Mouse (Mus musculus): ENCODE measurements at regions not wholly inside any gene's neighbourhood (a gene's known extent, or its start where the extent isn't known, plus 50 kb on each side); places are given as distances from the start of the nearest gene placed in this dataset.

GRCm38 (mm10) chr4:154771330-154772076 is 65.8 kb upstream of the Ttc34 start:
- ChIA-PET CTCF (interaction anchor here in 2 of 4 experiments (0.6 to 1.4 kb wide), 2 partner anchors 22 to 313 kb away, joined by 4 read pairs; no protein-coding TSS in a partner anchor), POLR2A (interaction anchor here in 2 of 4 experiments (0.9 kb wide), 2 partner anchors 92 to 117 kb away, joined by 3 read pairs; no protein-coding TSS in a partner anchor)

DNA sequence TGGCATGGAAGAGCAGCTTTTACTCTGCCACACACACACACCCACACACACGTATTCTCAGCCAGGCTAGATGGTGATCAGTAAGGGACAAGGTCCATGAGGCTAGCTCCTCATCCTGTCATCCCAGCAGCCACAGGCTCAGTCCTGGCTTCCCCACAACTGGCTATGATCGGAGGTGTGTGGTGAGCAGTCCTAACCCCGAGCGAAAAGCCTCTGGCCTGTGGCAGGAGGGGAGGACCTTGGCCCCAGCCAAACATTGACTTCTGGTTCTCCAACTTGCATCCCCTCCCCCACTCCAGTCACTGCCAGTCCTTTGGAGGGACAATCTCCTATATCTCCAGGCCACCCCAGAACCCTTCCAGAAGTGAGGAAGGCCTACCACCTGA is 65.2 kb upstream of the Ttc34 start:
- POLR2A ChIA-PET: interaction anchor here in 2 of 4 experiments (0.9 kb wide), 2 partner anchors 92 to 118 kb away, joined by 3 read pairs; no protein-coding TSS in a partner anchor
- CTCF ChIA-PET: interaction anchor here in 1 of 4 experiments (1.4 kb wide), 1 partner anchor 23 kb away, joined by 4 read pairs; no protein-coding TSS in a partner anchor

- ChIA-PET POLR2A (interaction anchor here in 2 of 4 experiments (0.5 to 1.0 kb wide), 3 partner anchors 12 to 706 kb away, joined by 3 to 5 read pairs (median 4); no protein-coding TSS in a partner anchor), CTCF (interaction anchor here in 3 of 4 experiments (0.6 to 1.1 kb wide), 6 partner anchors 24 to 505 kb away, joined by 3 to 6 read pairs (median 3); partner anchors contain the start of gene Hes5 (in 1 of the 3))
Measured at GRCm38 (mm10) chr4:154773830-154774229, 63.4 kb upstream of the Ttc34 start.

- POLR2A ChIA-PET: interaction anchor here in 2 of 4 experiments (0.5 to 1.0 kb wide), 3 partner anchors 11 to 706 kb away, joined by 3 to 5 read pairs (median 4); no protein-coding TSS in a partner anchor
- CTCF ChIA-PET: interaction anchor here in 3 of 4 experiments (0.6 to 1.1 kb wide), 6 partner anchors 24 to 505 kb away, joined by 3 to 6 read pairs (median 3); partner anchors contain the start of gene Hes5 (in 1 of the 3)
Measured at GRCm38 (mm10) chr4:154774332-154774731, 62.9 kb upstream of the Ttc34 start.

GRCm38 (mm10) chr4:154778818-154779217 is 58.4 kb upstream of the Ttc34 start:
- CTCF ChIA-PET: interaction anchor here (0.5 to 5.2 kb wide), 88 partner anchors 8 to 1906 kb away, joined by 3 to 67 read pairs (median 4); partner anchors contain the start of genes Arhgef16 (in 1 of the 4) and Ttc34 (in 1 of the 4)
- POLR2A ChIA-PET: interaction anchor here in 3 of 4 experiments (0.6 to 1.0 kb wide), 3 partner anchors 124 to 640 kb away, joined by 3 to 4 read pairs (median 3); no protein-coding TSS in a partner anchor

- ChIA-PET CTCF (interaction anchor here (0.6 to 5.2 kb wide), 11 partner anchors 16 to 453 kb away, joined by 3 to 67 read pairs (median 6); partner anchors contain the start of gene Ttc34 (in 1 of the 4)), POLR2A (no interaction called here)
Measured at GRCm38 (mm10) chr4:154781391-154781790, 55.9 kb upstream of the Ttc34 start.

DNA sequence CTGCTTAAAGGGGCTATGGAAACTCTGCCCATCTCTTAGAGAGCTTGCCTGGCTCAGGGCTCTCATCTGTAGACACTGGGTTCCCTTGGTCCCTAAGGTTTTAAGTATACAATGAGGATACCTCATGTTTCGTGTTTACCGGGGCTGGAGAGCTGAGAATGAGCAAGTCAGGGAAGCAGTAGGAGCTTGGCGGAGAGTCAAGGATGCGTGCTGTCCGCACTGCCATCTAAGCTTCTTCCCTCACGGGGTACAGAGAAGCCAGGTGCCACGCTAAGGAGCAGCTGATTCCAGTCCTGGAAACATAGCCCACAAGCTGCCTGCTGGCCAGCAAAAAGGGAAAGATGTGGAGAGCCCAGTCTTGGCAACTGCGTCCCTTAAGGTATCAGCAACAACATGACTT is 55.0 kb upstream of the Ttc34 start:
- CTCF ChIA-PET: interaction anchor here (0.8 to 5.2 kb wide), 6 partner anchors 15 to 453 kb away, joined by 3 to 67 read pairs (median 6); no protein-coding TSS in a partner anchor
- POLR2A ChIA-PET: interaction anchor here in 1 of 4 experiments (2.1 kb wide), 1 partner anchor 12 kb away, joined by 5 read pairs; no protein-coding TSS in a partner anchor

- POLR2A ChIA-PET: interaction anchor here in 3 of 4 experiments (0.5 to 1.7 kb wide), 7 partner anchors 9 to 457 kb away, joined by 4 to 5 read pairs (median 4); no protein-coding TSS in a partner anchor
- CTCF ChIA-PET: interaction anchor here in 3 of 4 experiments (0.7 to 5.5 kb wide), 16 partner anchors 8 to 484 kb away, joined by 3 to 32 read pairs (median 4); partner anchors contain the start of genes Ttc34 (in 2 of the 3) and Arhgef16 (in 1 of the 3)
Measured at GRCm38 (mm10) chr4:154785282-154785987, 51.8 kb upstream of the Ttc34 start.

DNA sequence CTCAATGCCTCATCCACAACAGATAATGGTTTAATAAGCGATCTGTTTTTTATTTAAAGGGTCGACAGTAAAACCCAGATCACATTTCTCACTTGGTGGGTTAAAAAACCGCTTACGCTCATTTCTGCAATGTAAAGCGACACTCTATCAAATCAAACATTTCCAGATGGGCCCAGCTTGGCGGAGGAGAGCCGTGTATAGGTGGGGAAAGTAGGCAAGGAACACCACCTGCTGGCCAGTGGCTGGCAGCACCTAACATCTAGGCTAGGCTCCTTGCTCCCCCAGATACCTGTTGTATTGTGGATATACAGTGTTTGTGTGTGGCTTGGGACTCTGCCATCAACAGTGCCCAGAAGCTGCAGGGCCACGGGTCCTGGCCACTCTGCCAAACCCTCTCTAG is 50.1 kb upstream of the Ttc34 start:
- ChIA-PET POLR2A (interaction anchor here in 2 of 4 experiments (0.5 to 1.5 kb wide), 5 partner anchors 10 to 155 kb away, joined by 3 to 5 read pairs (median 3); no protein-coding TSS in a partner anchor), CTCF (interaction anchor here (0.6 to 5.5 kb wide), 16 partner anchors 8 to 757 kb away, joined by 3 to 32 read pairs (median 6); partner anchors contain the start of genes Arhgef16 (in 1 of the 4) and Pex10 (in 1 of the 4))

All from embryonic stem cell, embryonic (primary cell).